Mouse (Mus musculus): ENCODE measurements at regions not wholly inside any gene's neighbourhood (a gene's known extent, or its start where the extent isn't known, plus 50 kb on each side); places are given as distances from the start of the nearest gene placed in this dataset.

DNA sequence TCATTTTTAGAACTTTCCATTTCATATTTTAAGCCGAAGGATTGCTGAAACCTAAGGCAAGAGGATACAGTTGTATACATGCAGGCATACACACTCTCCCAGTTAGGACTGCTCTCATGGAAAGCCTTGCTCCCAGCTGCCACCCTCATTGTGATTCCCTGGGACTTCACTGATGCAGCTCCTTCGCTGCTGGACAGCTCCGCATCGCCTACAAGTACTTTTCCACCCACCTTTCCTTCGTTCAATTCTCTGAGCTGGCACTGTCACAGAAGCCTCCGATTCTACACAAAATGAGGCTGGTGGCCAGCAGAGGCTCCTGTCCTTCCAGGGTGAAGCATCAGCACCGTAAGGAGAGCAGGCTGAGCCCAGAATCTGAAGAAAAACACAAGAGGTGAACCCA is 105.5 kb upstream of the Mkln1 start:
- Histone ChIP-seq H3K4me2 (replicated peaks; ENCODE audit: low read depth, low read length) (no peak overlapping the region), H3K9me3 (ENCODE audit: low read length) (no peaks in the 10 kb centered on the region), H3K27ac (ENCODE audit: low read length) (no peak overlapping the region), H3K27me3 (ENCODE audit: insufficient read depth, low read length) (no peaks in the 10 kb centered on the region), H3K9ac (replicated peaks; ENCODE audit: low read length) (no peak overlapping the region), H3K4me1 (ENCODE audit: insufficient read depth, low read length) (peaks cover 5% of the 10 kb centered on the region; the same call in 1 of the 2 replicates), H3K36me3 (ENCODE audit: insufficient read depth, low read length) (no peaks in the 10 kb centered on the region), H3K4me3 (ENCODE audit: low read length) (no peak overlapping the region)
- WGBS = 50% methylated on average over 7 of the region's 7 CpGs
- ATAC-seq (ENCODE audit: low FRiP score, low TSS enrichment) = no peak

DNA sequence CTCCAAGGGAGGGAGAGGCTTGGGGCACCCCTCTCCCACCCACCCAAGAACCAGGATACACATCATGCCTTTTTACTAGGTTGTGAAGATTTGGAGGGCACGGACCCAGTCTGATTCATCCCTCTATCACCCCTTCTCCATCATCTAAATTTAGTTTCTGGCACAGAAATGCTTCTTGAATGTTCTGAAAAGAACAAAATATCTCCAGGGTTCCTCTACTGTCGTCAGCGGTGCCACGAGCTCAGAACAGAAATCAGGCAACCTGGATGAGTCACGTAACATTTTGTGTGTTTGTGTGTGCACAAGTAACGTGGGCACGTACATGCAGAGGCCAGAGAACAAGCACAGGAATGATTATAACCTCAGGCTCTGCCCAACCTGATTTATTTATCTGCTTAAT is 99.1 kb upstream of the Mkln1 start:
- H3K9ac ChIP-seq (replicated peaks; ENCODE audit: low read length) = no peak overlapping the region
- no peak for ATAC-seq (ENCODE audit: low FRiP score, low TSS enrichment)
- no peaks in the 10 kb centered on the region for H3K27me3 ChIP-seq (ENCODE audit: insufficient read depth, low read length)
- H3K36me3 ChIP-seq (ENCODE audit: insufficient read depth, low read length) = no peaks in the 10 kb centered on the region
- no peaks in the 10 kb centered on the region for H3K4me1 ChIP-seq (ENCODE audit: insufficient read depth, low read length)
- H3K9me3 ChIP-seq (ENCODE audit: low read length) = no peaks in the 10 kb centered on the region
- 77% methylated on average over 7 of the region's 7 CpGs for WGBS
- H3K4me2 ChIP-seq (replicated peaks; ENCODE audit: low read depth, low read length) = no peak overlapping the region
- H3K27ac ChIP-seq (ENCODE audit: low read length) = no peak overlapping the region
- H3K4me3 ChIP-seq (ENCODE audit: low read length) = no peak overlapping the region

DNA sequence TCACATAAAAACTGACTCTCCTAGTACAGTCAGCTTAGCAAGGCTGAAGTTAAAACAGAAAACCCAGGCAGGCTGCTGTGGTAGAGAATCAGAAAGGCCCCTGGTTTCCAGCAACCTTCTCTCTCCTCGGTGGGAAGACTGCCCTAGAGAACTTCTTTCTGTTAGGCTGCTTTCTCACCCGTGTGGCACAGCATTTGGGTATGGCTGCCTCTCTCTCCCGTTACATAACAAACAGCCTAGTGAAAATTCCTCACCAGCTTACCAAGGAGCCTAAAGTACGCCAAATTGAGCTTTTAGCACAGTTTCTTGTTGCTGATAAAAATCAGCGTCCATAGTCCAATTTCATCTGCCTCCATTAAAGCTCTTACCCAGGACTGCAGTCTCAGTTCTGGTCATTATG is 92.8 kb upstream of the Mkln1 start:
- 66% methylated on average over 5 of the region's 5 CpGs for WGBS
- H3K27ac ChIP-seq (ENCODE audit: low read length) = no peak overlapping the region
- H3K4me3 ChIP-seq (ENCODE audit: low read length) = no peak overlapping the region
- ATAC-seq (ENCODE audit: low FRiP score, low TSS enrichment) = no peak
- no peak overlapping the region for H3K4me2 ChIP-seq (replicated peaks; ENCODE audit: low read depth, low read length)
- H3K4me1 ChIP-seq (ENCODE audit: insufficient read depth, low read length) = no peaks in the 10 kb centered on the region
- no peaks in the 10 kb centered on the region for H3K27me3 ChIP-seq (ENCODE audit: insufficient read depth, low read length)
- H3K9ac ChIP-seq (replicated peaks; ENCODE audit: low read length) = no peak overlapping the region
- no peaks in the 10 kb centered on the region for H3K36me3 ChIP-seq (ENCODE audit: insufficient read depth, low read length)
- no peaks in the 10 kb centered on the region for H3K9me3 ChIP-seq (ENCODE audit: low read length)

DNA sequence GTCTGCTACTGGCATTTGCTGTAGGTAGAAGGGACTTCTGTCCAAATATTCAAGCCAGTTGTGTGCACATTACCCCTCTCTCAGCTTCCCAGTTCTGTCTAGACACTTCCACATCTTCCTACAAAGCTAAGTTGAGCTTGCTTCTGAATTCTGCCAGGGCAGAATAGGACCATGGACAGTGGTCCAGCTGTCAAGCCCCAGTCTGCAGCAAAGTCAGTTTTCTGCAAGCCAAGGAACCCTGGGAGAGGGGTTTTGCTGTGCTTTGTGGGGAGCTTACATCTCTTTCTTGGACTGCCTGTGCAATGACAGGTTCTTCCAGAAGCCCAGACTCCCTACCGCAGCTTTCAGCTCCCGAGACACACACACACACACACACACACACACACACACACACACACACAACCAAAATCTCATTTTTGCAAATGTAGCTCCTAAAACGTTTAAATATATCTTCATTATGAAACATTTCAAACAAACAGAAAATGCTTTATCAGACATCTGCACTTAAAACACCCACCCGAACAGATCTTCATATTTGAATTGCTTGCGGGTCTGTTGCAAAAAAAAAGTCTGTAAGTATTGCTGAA is 91.4 kb upstream of the Mkln1 start:
- no peaks in the 10 kb centered on the region for H3K4me1 ChIP-seq (ENCODE audit: insufficient read depth, low read length)
- no peaks in the 10 kb centered on the region for H3K27me3 ChIP-seq (ENCODE audit: insufficient read depth, low read length)
- H3K9ac ChIP-seq (replicated peaks; ENCODE audit: low read length) = no peak overlapping the region
- WGBS = 68% methylated on average over 5 of the region's 5 CpGs
- no peaks in the 10 kb centered on the region for H3K36me3 ChIP-seq (ENCODE audit: insufficient read depth, low read length)
- no peak for ATAC-seq (ENCODE audit: low FRiP score, low TSS enrichment)
- H3K27ac ChIP-seq (ENCODE audit: low read length) = no peak overlapping the region
- no peak overlapping the region for H3K4me3 ChIP-seq (ENCODE audit: low read length)
- no peaks in the 10 kb centered on the region for H3K9me3 ChIP-seq (ENCODE audit: low read length)
- H3K4me2 ChIP-seq (replicated peaks; ENCODE audit: low read depth, low read length) = no peak overlapping the region

DNA sequence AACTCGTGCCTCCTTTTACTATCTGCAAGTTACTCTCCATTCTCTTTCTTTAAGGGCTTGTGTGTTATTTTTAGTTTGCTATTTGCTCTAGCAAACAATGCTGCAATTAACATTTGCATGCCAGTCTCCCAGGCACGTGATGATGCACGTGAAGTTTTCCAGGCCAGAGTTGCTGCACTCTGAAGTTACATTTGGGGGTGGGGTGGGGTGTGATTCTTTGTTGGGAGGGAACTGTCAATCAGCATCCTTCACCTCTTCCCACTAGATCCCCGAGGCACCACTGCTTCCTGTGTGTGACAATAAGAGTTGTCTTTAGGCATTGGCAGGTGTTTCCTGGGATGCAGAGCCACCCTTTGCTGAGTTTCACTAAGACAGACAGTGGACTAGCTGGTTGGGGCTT is 90.6 kb upstream of the Mkln1 start:
- no peak overlapping the region for H3K4me3 ChIP-seq (ENCODE audit: low read length)
- H3K9ac ChIP-seq (replicated peaks; ENCODE audit: low read length) = no peak overlapping the region
- H3K4me2 ChIP-seq (replicated peaks; ENCODE audit: low read depth, low read length) = no peak overlapping the region
- no peak overlapping the region for H3K27ac ChIP-seq (ENCODE audit: low read length)
- no peak for ATAC-seq (ENCODE audit: low FRiP score, low TSS enrichment)
- H3K36me3 ChIP-seq (ENCODE audit: insufficient read depth, low read length) = no peaks in the 10 kb centered on the region
- WGBS = 28% methylated on average over 4 of the region's 4 CpGs
- no peaks in the 10 kb centered on the region for H3K9me3 ChIP-seq (ENCODE audit: low read length)
- H3K4me1 ChIP-seq (ENCODE audit: insufficient read depth, low read length) = no peaks in the 10 kb centered on the region
- H3K27me3 ChIP-seq (ENCODE audit: insufficient read depth, low read length) = no peaks in the 10 kb centered on the region

DNA sequence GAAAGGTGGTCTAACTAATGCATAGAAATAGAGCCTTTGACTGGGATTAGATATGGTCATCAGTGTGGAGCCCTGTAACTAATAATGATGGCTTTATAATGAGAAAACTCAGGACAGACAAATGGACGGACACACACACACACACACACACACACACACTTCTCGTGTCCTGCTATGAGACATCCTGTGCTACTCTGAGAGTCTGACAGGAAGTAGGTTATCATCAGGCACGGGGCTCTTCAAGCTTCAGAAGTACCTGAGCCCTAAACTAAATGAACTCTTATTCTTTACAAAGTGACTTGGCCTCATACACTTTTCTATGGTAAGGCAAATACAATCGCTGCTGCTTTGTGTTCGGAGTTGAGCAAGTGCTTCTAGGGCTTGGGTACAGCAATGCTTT is 87.9 kb upstream of the Mkln1 start:
- H3K9ac ChIP-seq (replicated peaks; ENCODE audit: low read length) = no peak overlapping the region
- H3K27me3 ChIP-seq (ENCODE audit: insufficient read depth, low read length) = no peaks in the 10 kb centered on the region
- no peak overlapping the region for H3K4me3 ChIP-seq (ENCODE audit: low read length)
- ATAC-seq (ENCODE audit: low FRiP score, low TSS enrichment) = no peak
- H3K27ac ChIP-seq (ENCODE audit: low read length) = no peak overlapping the region
- no peaks in the 10 kb centered on the region for H3K9me3 ChIP-seq (ENCODE audit: low read length)
- WGBS = 81% methylated on average over 5 of the region's 5 CpGs
- H3K4me1 ChIP-seq (ENCODE audit: insufficient read depth, low read length) = no peaks in the 10 kb centered on the region
- H3K4me2 ChIP-seq (replicated peaks; ENCODE audit: low read depth, low read length) = no peak overlapping the region
- H3K36me3 ChIP-seq (ENCODE audit: insufficient read depth, low read length) = no peaks in the 10 kb centered on the region

DNA sequence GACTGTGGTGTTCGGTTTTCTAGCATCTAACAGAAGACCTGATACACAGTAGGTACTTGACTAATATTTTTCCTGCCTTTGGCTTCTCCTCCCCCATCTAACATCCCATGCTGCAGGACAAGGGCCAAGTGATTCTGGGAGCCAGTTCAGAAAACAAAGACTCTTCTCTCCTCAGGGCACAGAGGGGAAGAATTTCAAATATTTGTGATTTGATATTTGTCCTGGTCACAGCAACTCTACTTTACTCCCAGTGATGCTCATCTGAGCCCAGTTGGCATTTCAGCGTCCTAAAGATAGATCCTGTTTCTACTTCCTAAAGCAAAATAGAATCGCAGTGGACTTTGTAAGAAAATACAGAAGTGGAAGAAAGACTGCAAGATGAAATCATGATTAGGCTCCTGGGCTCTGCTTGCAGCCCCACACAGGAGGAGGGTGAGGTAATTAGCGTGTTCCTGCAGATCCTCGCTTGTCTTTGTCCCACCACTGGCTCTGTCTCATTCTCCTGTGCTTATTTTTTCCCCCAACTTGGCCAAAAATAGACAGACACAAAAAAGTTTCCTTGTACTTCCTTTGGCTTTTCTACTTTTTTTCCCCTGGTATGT is 84.6 kb upstream of the Mkln1 start:
- Histone ChIP-seq H3K9me3 (ENCODE audit: low read length) (no peaks in the 10 kb centered on the region), H3K36me3 (ENCODE audit: insufficient read depth, low read length) (no peaks in the 10 kb centered on the region), H3K4me3 (ENCODE audit: low read length) (no peak overlapping the region), H3K4me2 (replicated peaks; ENCODE audit: low read depth, low read length) (no peak overlapping the region), H3K9ac (replicated peaks; ENCODE audit: low read length) (no peak overlapping the region), H3K27ac (ENCODE audit: low read length) (no peak overlapping the region), H3K27me3 (ENCODE audit: insufficient read depth, low read length) (no peaks in the 10 kb centered on the region), H3K4me1 (ENCODE audit: insufficient read depth, low read length) (peaks cover 6% of the 10 kb centered on the region; the same call in 1 of the 2 replicates)
- WGBS = 79% methylated on average over 5 of the region's 5 CpGs
- no peak for ATAC-seq (ENCODE audit: low FRiP score, low TSS enrichment)

DNA sequence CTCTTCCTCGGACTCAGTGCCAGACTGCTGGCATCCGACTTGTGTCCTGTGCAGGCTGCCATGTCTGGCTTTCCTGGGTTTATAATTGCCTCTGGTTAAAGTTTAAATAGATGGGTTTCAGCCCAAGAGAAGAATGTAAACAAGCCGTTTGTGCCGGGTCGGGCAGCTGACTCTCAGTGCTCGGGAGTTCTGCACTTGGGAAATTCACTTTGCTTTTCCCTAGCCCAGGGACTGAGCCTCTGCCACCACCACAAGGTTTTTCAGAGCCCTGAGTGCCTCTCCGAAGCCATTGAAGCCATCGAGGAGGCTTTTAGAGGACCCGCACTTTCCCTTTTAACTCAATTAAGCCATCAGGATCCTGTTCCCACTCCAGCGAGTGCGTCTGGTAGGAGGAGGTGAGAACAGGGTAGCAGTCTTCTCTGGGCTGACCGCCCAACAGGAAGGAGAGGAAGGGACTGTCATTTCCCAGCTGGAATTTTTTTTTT is 80.8 kb upstream of the Mkln1 start:
- H3K4me2 ChIP-seq (replicated peaks; ENCODE audit: low read depth, low read length) = peak overlapping the region; percentile 64
- peaks cover 6% of the 10 kb centered on the region; the same call in 1 of the 2 replicates for H3K4me1 ChIP-seq (ENCODE audit: insufficient read depth, low read length)
- no peaks in the 10 kb centered on the region for H3K36me3 ChIP-seq (ENCODE audit: insufficient read depth, low read length)
- no peaks in the 10 kb centered on the region for H3K27me3 ChIP-seq (ENCODE audit: insufficient read depth, low read length)
- 4% methylated on average over 12 of the region's 12 CpGs for WGBS
- H3K27ac ChIP-seq (ENCODE audit: low read length) = peak overlapping the region; percentile 86
- H3K9me3 ChIP-seq (ENCODE audit: low read length) = no peaks in the 10 kb centered on the region
- H3K9ac ChIP-seq (replicated peaks; ENCODE audit: low read length) = 0 out of 2 replicates have a peak overlapping the region, but pooled peaks have one; percentile 5
- peak overlapping the region; percentile 35 for H3K4me3 ChIP-seq (ENCODE audit: low read length)
- ATAC-seq (ENCODE audit: low FRiP score, low TSS enrichment) = peak; percentile 78

DNA sequence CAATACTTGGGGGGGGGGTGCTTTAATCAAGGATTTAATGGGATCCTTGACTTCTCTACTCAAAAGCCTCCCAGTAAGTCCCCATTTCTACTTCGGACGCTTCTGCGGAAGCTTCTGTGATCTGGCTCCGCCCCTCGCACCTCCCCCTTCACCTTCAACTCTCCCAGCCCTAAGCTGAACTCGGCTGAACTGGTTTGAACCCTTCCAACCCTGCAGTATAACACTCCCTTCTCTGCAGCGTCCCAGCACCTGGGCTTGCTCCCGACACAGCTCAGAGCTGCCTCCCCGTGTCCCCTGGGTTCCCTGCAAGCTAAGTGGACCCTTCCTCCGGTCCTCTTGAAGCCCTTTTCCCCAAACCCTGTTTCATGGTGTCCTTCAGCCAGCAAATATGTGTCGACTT is 80.0 kb upstream of the Mkln1 start:
- H3K4me1 ChIP-seq (ENCODE audit: insufficient read depth, low read length) = peaks cover 6% of the 10 kb centered on the region; the same call in 1 of the 2 replicates
- peak overlapping the region; percentile 35 for H3K4me3 ChIP-seq (ENCODE audit: low read length)
- no peaks in the 10 kb centered on the region for H3K9me3 ChIP-seq (ENCODE audit: low read length)
- peak overlapping the region; percentile 86 for H3K27ac ChIP-seq (ENCODE audit: low read length)
- no peaks in the 10 kb centered on the region for H3K36me3 ChIP-seq (ENCODE audit: insufficient read depth, low read length)
- H3K4me2 ChIP-seq (replicated peaks; ENCODE audit: low read depth, low read length) = peak overlapping the region; percentile 64
- 0 out of 2 replicates have a peak overlapping the region, but pooled peaks have one; percentile 9 for H3K9ac ChIP-seq (replicated peaks; ENCODE audit: low read length)
- WGBS = 3% methylated on average over 11 of the region's 11 CpGs
- H3K27me3 ChIP-seq (ENCODE audit: insufficient read depth, low read length) = no peaks in the 10 kb centered on the region
- peak; percentile 96 for ATAC-seq (ENCODE audit: low FRiP score, low TSS enrichment)

DNA sequence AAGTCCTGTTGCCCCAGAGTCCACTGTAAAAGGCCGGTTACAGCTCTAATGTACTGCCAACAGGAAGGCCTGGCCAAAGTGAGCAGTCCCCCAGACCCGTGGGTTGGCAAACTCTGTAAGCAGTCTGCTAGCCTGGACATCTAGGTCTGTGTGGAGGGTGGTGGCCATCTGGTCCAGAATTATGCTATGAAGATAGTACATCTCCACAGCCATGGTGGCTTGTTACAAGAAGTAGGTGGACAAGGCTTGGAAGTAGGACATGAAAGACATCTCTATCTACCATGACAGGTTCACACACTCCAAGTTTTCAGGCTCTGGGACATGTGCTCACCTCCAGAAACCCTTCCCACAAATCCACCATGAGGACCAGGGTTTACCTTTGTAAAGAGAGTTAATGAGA is 79.1 kb upstream of the Mkln1 start:
- Histone ChIP-seq H3K27me3 (ENCODE audit: insufficient read depth, low read length) (no peaks in the 10 kb centered on the region), H3K4me3 (ENCODE audit: low read length) (no peak overlapping the region), H3K4me1 (ENCODE audit: insufficient read depth, low read length) (peaks cover 6% of the 10 kb centered on the region; the same call in 1 of the 2 replicates), H3K4me2 (replicated peaks; ENCODE audit: low read depth, low read length) (no peak overlapping the region), H3K9me3 (ENCODE audit: low read length) (no peaks in the 10 kb centered on the region), H3K36me3 (ENCODE audit: insufficient read depth, low read length) (no peaks in the 10 kb centered on the region), H3K27ac (ENCODE audit: low read length) (no peak overlapping the region), H3K9ac (replicated peaks; ENCODE audit: low read length) (no peak overlapping the region)
- no peak for ATAC-seq (ENCODE audit: low FRiP score, low TSS enrichment)
- 78% methylated on average over 2 of the region's 2 CpGs for WGBS
